Comparison of ENCODE assay signal across 8 mouse cellular contexts in genomic region chr13:107700268-107701139, GRCm38 (mm10).
DNase-seq lines count a peak whose midpoint lies in the region; ATAC-seq lines count a peak whose summit lies in the region.

No protein-coding gene starts in this region.

- H3K27me3 ChIP-seq in midbrain, embryonic 10.5 days (ENCODE audit: low read depth, poor library complexity, severe bottlenecking) = no peaks in the 10 kb centered on the region; the same call in 1 of the 2 replicates

- no peaks in the 10 kb centered on the region for H3K9me3 ChIP-seq in midbrain, embryonic 10.5 days (replicated peaks)

- peaks cover 31% of the 10 kb centered on the region for H3K4me1 ChIP-seq in midbrain, embryonic 10.5 days

- ATAC-seq in hematopoietic stem cell, adult 5-6 weeks (replicated peaks in 1 of 2; ENCODE audit: insufficient read depth in 1 of 2, low FRiP score in 2 of 2, low TSS enrichment in 1 of 2, low read depth in 1 of 2, poor library complexity in 2 of 2, severe bottlenecking in 2 of 2) = peak; percentile 75 to 77

- 49% methylated on average over 10 of the region's 10 CpGs for WGBS in midbrain, embryonic 10.5 days

- 0 out of 2 replicates have a peak overlapping the region, but pooled peaks have one; percentile 9 for H3K4me3 ChIP-seq in midbrain, embryonic 10.5 days

- no peaks in the 10 kb centered on the region for H3K36me3 ChIP-seq in midbrain, embryonic 10.5 days

- H3K27ac ChIP-seq in midbrain, embryonic 10.5 days (replicated peaks) = peak overlapping the region; percentile 85

- intact Hi-C loops in left cerebral cortex, postnatal 14 days (cut with DNase I) = no loop called here

- peak; percentile 49 to 57 for DNase-seq in cerebellum, postnatal 10 days
- no peak for DNase-seq in cerebellum, postnatal 36 days
- peak; percentile 37 for DNase-seq in brain, embryonic 18.5 days (ENCODE audit: low read depth, low spot score)
- peak; percentile 21 to 58 for DNase-seq in left cerebral cortex, postnatal 14 days (ENCODE audit: low spot score in 2 of 2)
- DNase-seq in midbrain, embryonic 10.5 days (ENCODE audit: low spot score) = peak; percentile 50
- no peak for DNase-seq in spleen, adult 12 weeks (ENCODE audit: low spot score)
- no peak for DNase-seq in thymus, postnatal 25 days

Comparison
In these comparisons a context has a peak if more than half of its experiments do, and no peak if none do; other contexts are left out.
1. DNase-seq: peak in cerebellum, postnatal 10 days (2 of 2), brain, embryonic 18.5 days (single experiment), left cerebral cortex, postnatal 14 days (2 of 2) and midbrain, embryonic 10.5 days (single experiment); none in cerebellum, postnatal 36 days (0 of 2), spleen, adult 12 weeks (single experiment) and thymus, postnatal 25 days (single experiment).